Mouse (Mus musculus): ENCODE measurements at regions not wholly inside any gene's neighbourhood (a gene's known extent, or its start where the extent isn't known, plus 50 kb on each side); places are given as distances from the start of the nearest gene placed in this dataset.

GRCm38 (mm10) chrX:109502571-109502970 lies 306.0 kb downstream of the Gm6377 start:
- H3K4me1 ChIP-seq (replicated peaks; ENCODE audit: control insufficient read depth, insufficient read depth) = no peaks in the 10 kb centered on the region
- DNase-seq (ENCODE audit: low spot score) (no peak), ATAC-seq (ENCODE audit: low FRiP score, low TSS enrichment) (no peak)
- no peak overlapping the region for H3K9ac ChIP-seq (ENCODE audit: low read length)
- H3K4me3 ChIP-seq (ENCODE audit: low read depth, low read length) = no peak overlapping the region
- no peak overlapping the region for H3K27ac ChIP-seq (replicated peaks)
- 85% methylated on average over 1 of the region's 1 CpGs for WGBS
- TF ChIP-seq CTCF (IDR thresholded peaks at IDR 0.05; ENCODE audit: low read depth) = no peak
- TF ChIP-seq EP300 (optimal IDR thresholded peaks at IDR 0.05) = no peak
- no peaks in the 10 kb centered on the region for H3K27me3 ChIP-seq (ENCODE audit: control insufficient read depth, insufficient read depth, low read length)
- no peak overlapping the region for H3K4me2 ChIP-seq (replicated peaks; ENCODE audit: low read depth)
- H3K36me3 ChIP-seq (ENCODE audit: control insufficient read depth, insufficient read depth, low read length) = no peaks in the 10 kb centered on the region
- no peaks in the 10 kb centered on the region for H3K9me3 ChIP-seq (ENCODE audit: control insufficient read depth, low read length)

DNA sequence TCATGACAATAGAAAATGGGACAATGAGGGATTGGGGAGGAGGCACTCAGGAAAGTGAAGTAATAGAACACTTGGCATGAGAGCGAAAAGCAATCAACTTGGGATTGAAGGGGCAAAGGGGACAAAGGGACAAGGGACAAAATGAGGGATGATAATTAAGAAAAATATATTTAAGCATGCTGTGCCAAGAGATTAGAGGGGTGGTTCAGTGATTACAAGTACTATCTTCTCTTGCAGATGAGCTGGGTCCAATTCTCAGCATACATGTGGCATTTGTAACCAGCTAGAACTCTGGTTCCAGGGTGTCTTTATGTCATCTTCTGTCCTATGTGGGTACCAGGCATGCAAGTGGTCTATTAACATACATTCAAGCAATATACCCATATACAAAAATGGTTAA lies 355.9 kb downstream of the Gm6377 start:
- Histone ChIP-seq H3K4me3 (ENCODE audit: low read depth, low read length) (no peak overlapping the region), H3K36me3 (ENCODE audit: control insufficient read depth, insufficient read depth, low read length) (no peaks in the 10 kb centered on the region), H3K27me3 (ENCODE audit: control insufficient read depth, insufficient read depth, low read length) (no peaks in the 10 kb centered on the region), H3K9me3 (ENCODE audit: control insufficient read depth, low read length) (no peaks in the 10 kb centered on the region), H3K9ac (ENCODE audit: low read length) (no peak overlapping the region), H3K27ac (replicated peaks) (no peak overlapping the region), H3K4me1 (replicated peaks; ENCODE audit: control insufficient read depth, insufficient read depth) (no peaks in the 10 kb centered on the region), H3K4me2 (replicated peaks; ENCODE audit: low read depth) (no peak overlapping the region)
- TF ChIP-seq CTCF (IDR thresholded peaks at IDR 0.05; ENCODE audit: low read depth) (no peak), EP300 (optimal IDR thresholded peaks at IDR 0.05) (no peak)
- no peak for DNase-seq (ENCODE audit: low spot score)
- ATAC-seq (ENCODE audit: low FRiP score, low TSS enrichment) = no peak
- WGBS = 88% methylated on average over 1 of the region's 1 CpGs

DNA sequence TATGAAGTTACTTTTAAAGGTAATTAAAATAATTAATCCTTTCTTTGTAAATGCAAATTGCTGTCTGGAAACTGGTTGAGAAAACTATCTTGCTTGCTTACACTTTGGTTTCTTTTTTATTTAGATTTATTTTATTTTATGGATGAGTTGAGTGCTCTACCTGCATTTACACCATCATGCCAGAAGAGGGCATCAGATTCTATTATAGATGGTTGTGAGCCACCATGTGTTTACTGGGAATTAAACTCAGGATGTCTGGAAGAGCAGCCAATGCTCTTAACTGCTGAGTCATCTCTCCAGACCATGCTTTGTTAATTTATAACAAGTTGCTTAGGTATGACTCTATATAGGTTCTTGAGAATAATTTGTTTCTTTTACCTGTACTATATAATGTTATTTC lies 390.8 kb downstream of the Gm6377 start:
- TF ChIP-seq EP300 (optimal IDR thresholded peaks at IDR 0.05) = no peak
- peak; percentile 34 for TF ChIP-seq CTCF (IDR thresholded peaks at IDR 0.05; ENCODE audit: low read depth)
- Histone ChIP-seq H3K36me3 (ENCODE audit: control insufficient read depth, insufficient read depth, low read length) (no peaks in the 10 kb centered on the region), H3K4me3 (ENCODE audit: low read depth, low read length) (no peak overlapping the region), H3K9ac (ENCODE audit: low read length) (no peak overlapping the region), H3K27ac (replicated peaks) (no peak overlapping the region), H3K4me1 (replicated peaks; ENCODE audit: control insufficient read depth, insufficient read depth) (no peaks in the 10 kb centered on the region), H3K4me2 (replicated peaks; ENCODE audit: low read depth) (no peak overlapping the region), H3K9me3 (ENCODE audit: control insufficient read depth, low read length) (no peaks in the 10 kb centered on the region), H3K27me3 (ENCODE audit: control insufficient read depth, insufficient read depth, low read length) (no peaks in the 10 kb centered on the region)
- DNase-seq (ENCODE audit: low spot score) (no peak), ATAC-seq (ENCODE audit: low FRiP score, low TSS enrichment) (no peak)

GRCm38 (mm10) chrX:109626979-109627761 lies 430.6 kb downstream of the Gm6377 start:
- no peaks in the 10 kb centered on the region for H3K36me3 ChIP-seq (ENCODE audit: control insufficient read depth, insufficient read depth, low read length)
- DNase-seq (ENCODE audit: low spot score) (no peak), ATAC-seq (ENCODE audit: low FRiP score, low TSS enrichment) (no peak)
- no peak overlapping the region for H3K4me3 ChIP-seq (ENCODE audit: low read depth, low read length)
- no peak overlapping the region for H3K9ac ChIP-seq (ENCODE audit: low read length)
- H3K4me2 ChIP-seq (replicated peaks; ENCODE audit: low read depth) = no peak overlapping the region
- H3K27me3 ChIP-seq (ENCODE audit: control insufficient read depth, insufficient read depth, low read length) = no peaks in the 10 kb centered on the region
- H3K9me3 ChIP-seq (ENCODE audit: control insufficient read depth, low read length) = no peaks in the 10 kb centered on the region
- TF ChIP-seq EP300 (optimal IDR thresholded peaks at IDR 0.05) (no peak), CTCF (IDR thresholded peaks at IDR 0.05; ENCODE audit: low read depth) (no peak)
- no peaks in the 10 kb centered on the region for H3K4me1 ChIP-seq (replicated peaks; ENCODE audit: control insufficient read depth, insufficient read depth)
- no peak overlapping the region for H3K27ac ChIP-seq (replicated peaks)
- 56% methylated on average over 5 of the region's 5 CpGs for WGBS
